Mouse (Mus musculus): ENCODE measurements around the gene Nol3. TPM values are rescaled to one million over a fixed set of nuclear protein-coding genes. Genes with fewer than 3 reads are reported as not detected.
A peak's percentile ranks its signal among the peaks of the same experiment; 100 is the strongest.
"Not testable (repeated sequence)": the region's sequence is repeated elsewhere in the genome, so short reads cannot be mapped to it uniquely, and the experiment has no call there.

The Nol3 gene
- 10 to 100 TPM; 10.6 to 13.8 (median 13.1) TPM for total RNA-seq (2022)

DNA sequence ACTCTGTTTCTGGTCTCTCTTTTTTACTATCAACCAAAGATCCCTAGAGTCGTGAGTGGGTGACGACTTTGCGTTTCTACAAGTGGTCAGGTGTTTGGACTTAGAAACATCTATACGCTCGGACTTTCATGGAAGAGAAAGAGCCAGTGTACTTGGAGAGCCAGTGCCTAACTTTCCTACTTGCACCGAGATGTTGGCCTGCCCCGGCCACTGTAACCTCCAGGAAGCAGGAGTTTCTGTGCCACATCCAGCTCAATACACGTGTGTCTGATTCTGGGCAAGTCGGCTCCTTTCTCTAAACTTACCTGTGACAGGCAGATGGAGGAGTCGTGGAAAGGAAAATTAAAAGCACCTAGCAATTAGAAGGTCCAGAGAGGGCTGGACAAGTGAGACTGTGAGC, at the start of gene Nol3:
TSS of gene Nol3 (plus strand) at position 301 of the 400 bp plus-strand sequence.
- DNase-seq (ENCODE audit: low spot score in 2 of 2), result no peak

DNA sequence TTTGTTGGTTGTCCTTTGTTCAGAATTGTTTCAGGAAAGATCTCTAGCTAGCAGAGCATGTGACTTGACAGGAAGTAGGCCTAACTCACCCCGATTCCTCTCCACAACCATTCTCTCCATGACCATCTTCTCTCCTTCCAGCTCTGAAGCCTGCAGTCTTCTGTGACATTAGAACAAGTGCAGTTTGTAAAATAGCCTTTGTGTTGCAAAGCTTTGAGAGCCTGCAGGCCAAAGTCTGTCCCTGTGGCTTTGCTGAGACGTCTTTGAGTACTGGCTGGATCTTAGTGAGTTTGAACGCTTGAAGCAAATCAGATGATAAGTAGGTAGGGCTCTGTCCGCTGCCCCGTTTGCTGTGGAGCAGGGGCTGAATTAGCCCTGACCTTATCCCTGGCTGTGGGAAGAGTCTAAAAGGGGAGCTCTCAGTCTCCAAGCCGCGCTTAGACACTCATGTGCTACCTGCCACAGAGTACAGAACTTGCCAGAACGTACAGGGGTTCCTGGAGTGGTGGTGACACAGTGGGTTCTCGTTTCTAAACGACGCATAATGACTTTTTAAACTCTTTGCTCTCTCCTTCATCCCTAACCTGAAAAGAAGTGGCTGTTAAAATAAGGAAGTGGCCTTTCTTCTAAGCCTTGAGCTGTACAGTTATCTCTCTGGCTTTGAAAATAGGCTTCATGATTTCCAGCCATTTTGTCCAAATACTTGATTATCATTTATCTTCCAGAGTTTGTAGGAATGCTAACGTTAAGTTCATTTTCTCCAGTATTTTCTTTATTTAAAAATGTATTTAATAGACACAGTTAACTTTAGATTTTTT, 44.2 kb upstream of the Nol3 start:
- no peak for DNase-seq (ENCODE audit: low spot score in 2 of 2)

DNA sequence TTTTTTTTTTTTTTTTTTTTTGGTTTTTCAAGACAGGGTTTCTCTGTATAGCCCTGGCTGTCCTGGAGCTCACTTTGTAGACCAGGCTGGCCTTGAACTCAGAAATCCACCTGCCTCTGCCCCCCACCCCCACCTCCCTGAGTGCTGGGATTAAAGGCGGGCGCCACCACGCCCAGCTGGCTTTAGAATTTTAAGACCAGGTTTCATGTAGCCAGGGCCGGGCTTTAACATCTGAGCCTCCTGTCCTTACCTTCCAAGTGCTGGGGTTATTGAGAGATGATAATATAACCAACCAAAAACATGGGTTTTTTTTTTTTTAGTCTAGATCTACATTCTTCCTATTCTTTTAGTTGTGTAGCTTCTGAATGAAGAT, 43.6 kb upstream of the Nol3 start:
- not testable (repeated sequence) for DNase-seq (ENCODE audit: low spot score in 2 of 2)

DNA sequence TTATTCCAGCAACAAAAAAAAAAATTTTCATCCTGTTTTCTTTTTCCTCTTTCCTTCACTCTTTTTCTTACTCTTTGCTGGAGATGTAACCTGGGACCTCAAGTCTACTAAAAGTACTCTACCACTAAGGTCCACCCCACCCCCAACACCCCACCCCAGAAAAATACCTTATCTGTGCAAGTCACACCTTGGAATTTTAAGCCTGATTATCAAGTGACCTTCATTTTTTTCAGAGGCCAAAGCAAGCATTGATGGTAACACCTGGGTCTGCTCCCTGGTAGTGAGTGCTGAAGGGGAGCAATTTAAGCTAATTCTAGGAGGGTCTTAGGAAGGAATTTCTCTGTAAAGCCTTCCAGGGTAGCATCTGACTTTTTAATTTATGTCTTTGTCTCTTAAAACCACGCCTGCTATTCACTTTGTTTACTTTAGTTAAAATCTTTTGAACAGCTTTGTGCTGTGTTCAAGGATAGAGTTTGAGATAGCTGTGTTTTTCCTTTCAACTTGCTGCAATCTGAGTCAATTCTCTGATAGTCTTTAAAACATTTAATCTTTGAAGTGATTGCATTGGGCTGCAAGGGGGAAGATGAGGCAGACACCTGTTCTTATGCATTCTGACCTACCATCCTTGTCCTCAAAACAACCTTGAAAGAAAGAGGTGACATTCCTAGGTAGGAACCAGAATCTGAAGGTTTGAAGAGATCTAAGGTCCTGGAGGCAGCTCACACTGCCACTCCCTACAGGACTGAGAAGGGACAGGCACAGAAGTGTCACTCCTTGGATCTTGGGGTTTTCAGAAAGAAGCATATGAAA, 42.6 kb upstream of the Nol3 start:
- no peak for DNase-seq (ENCODE audit: low spot score in 2 of 2)

DNA sequence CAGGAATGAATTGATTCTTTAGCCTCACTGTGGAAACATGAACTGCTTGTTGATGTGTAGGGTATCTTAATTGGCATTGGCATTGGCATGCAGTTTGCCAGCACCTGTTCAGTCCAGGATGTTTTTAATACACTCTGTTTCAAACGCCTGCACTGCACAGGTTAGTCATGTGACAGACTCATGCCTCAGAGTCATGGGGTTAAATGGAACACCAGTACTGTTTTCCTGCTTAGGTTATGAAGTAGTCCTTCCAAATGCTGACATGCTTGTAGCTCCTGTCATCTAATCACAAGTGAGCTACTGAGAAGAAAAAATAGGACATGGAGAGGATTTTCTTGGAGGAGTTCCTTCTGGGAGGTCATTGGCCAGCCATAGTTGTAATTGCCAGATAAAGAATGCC, 40.7 kb upstream of the Nol3 start:
- DNase-seq (ENCODE audit: low spot score in 2 of 2), result no peak

DNA sequence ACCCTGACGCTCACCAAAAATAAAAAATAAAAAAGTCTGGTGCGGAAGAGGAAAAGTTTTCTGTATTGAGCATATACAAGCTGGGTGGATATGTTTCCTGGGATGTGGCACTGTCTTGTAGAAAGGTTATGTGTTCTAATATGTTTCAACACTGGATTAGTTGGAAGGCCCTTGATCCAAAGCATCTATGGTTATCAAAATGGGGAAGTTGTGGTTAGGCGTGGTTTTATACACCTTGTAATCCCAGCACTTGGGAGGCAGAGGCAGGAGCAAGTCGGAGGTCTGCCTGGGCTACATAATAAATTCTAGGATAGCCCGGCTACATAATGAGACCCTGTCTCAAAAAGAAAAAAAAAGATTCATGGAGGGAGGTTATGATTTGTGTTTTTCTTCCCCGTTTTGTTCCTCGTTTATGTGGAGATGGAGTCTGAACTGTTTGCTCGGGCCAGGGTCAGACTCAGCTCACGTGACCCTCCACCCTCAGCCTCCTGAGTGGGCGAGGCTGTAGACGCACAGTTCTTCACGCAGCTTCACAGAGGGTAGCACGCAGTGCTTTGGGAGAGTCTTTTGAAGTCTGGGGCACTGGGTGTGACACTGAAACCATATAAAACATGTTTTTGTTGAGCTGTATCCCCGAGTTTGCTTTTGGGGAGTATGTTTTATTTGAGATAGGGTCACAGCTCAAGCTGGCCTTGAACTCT, 38.3 kb upstream of the Nol3 start:
- no peak for DNase-seq (ENCODE audit: low spot score in 2 of 2)

DNA sequence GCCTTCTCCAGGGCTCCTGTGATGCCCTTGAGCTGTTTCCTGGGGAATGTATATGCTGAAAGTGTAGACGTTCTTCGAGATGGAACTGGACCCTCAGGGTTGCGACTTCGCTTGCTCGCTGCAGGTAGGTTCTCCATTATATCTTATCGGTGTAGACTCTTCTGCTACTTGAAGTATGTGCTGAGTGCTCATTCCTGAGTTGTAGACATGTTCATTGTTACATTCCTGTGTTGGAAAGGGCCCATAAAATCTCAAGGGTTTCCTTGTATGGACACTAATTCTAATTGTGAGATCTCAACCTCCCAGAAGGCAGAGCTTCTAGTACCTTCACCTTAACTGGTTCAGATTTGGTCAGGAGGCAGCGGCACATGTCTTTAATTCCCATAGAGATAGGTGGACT, 34.9 kb upstream of the Nol3 start:
- DNase-seq (ENCODE audit: low spot score in 2 of 2), result no peak

DNA sequence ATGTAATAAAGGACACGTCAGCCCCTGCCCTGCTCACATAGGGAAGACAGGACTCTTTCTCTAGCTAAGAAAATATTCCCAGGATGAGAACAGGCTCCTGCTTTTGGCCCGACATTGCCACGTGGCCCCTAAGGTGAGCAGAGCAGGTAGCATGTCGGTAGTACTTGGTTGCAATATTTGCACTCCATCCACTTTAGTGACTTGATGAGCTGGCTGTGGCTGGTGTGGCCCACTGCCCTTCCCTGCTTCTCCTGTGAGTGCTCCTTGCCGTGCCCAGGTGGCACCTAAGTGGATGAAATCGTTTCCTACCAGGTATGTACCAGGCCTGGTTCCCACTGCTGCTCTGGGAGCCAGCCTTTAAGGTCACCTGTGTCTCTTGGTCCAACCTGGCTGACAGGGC, 24.0 kb upstream of the Nol3 start:
- DNase-seq (ENCODE audit: low spot score in 2 of 2), result no peak

DNA sequence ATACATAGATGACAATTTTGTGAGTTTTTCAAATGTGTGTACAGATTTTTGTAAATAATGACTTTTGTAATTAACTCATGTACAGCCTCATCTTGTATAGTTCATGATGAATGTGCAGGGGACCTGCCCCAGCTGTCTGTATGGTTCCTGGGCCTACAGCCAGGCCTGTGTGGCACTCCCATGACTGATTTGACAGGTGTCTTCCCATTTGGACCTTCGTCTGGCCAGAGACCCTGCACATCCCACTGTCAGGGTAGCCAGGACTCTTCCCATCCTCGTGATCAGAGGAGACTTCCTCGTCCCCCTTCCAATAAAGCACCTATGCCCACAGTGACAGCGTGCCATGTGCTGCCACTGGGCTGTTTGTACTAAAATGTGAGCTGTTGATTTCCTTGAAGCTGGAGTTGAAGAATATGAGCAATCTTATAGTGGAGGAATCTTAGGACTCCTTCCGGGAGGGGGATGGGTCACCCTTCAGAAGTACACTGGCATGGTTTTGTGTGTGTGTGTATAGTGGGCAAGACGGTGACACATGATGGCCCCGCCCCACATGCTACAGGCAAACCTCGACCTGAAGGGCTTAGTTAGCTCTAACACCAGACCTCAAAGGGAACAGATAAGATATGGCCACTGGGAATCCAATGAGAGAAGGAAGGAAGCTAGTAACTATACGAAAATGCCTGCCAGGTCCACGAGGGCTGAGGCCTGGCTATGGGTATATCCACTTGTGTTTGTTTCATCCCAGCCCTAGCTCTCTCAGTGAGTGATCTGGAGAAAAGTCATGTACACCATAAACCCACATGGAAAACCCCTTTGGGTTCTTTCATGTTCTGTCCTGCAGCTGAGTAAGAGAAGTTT, 23.0 kb upstream of the Nol3 start:
- no peak for DNase-seq (ENCODE audit: low spot score in 2 of 2)

DNA sequence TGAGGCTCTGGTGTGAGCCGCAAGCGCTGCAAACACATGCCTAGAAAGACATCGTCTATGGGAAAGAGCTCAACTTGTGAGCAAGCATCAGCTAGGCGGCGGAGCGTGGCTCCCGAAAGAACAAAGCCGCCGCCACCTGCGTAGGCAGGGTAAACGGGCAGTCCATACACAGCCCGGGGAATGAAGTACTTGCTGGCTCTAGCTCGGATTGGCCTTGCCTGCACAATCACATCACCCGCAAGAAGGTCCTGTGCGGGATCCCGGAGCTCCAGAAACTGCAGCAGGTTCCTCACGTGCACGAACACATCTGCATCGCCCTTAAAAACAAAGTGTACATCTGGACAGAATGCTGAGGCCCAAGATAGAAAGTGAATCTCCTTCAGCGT, 22.2 kb upstream of the Nol3 start:
- DNase-seq (ENCODE audit: low spot score in 2 of 2), result no peak

DNA sequence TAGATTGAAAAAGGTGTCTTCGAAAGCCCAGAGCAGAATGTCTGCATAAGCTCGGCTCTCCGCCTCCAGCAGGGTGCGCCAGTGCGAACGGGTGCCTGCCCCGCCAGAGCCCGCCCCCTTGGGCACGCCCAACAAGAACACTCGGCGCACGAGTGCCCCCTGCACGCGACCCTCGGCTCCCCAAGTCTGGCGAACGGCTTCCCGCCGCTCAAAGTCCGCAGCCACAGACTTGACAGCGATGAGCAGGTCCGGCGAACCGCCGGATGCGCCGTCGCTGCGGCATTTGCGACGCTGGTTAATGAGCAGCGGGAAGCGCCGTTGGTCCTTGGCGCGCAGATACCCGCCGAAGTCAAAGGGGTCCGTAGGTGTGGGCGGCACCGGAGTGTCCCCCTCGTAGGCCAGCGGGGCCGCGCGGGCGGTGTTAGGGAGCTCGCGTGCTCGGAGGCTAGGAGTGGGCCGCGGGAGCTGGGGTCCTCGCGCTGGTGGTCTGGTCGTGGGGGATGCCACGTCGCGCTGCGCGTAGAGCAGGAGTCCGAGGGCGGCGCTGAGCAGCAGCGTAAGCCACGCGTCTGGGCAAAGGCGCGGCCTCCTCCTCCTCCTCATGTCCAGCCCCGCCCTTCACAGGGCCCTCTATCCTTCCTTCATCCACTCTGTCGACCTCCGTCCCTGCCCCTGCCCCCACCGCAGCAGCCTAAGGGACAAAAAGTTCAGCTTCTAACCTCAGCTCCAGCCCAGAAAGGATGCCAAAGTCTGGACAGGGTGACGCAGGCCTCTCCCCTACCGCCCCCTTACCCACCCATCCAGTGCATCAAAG, 21.6 kb upstream of the Nol3 start:
- peak; percentile 74 to 82 for DNase-seq (ENCODE audit: low spot score in 2 of 2)

DNA sequence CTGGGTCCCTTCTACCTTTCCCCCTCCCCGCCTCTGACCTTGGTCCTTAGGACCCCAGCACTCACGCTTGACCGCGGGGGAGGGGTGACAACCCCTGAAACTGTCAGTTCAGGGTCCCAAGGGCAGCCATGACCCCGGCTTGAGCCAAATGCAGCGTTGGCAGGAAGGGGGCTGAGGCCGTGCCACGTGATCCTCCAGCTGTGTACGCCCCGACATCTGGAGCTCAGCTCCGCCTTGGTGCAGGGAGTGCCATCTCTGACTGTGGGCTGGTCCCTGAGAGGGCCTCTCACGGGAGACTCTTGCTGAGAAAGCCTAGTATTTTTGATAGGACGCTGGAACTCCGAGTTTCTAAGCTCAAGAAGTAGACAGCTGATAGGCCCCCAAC, 21.0 kb upstream of the Nol3 start, which contains the start of gene B3gnt9:
TSS of gene B3gnt9 (minus strand) at position 188 of the 385 bp plus-strand sequence.
- no peak for DNase-seq (ENCODE audit: low spot score in 2 of 2)

DNA sequence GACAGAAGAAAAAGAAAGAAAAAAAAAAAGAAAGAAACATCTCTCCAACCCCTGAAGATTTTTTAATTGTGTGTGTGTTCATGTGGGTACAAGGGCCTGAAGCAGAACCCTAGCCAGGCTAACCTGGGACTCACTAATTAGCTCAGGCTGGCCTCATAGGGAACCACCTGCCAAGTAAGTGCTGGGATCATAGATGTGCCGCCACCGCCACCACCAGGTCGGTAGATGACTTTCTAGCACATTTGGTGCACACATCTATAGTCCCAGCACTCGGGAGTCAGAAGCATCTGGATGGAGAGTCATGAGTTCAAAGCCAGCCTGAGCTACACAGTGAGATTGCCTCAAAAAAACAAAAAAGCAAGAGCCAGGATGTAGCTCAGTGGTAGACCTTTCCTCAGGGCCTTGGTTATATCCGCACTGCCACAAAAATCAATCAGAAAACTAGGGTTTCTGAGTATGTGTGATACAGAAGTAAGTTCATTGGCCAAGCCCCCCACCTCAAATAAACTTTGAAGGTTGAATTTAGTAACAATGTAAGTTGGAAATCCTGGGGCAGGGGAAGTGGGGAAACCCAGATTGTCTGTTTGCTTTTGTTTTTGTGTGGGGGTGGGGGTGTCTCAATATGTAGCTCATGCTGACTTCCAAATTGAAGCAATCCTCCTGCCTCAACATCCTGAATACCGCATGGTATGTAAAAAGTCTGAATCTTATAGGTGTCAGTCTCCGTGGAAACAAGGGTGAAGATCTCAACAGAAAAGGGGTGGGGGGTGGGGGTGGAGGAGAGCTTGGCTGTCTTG, 18.4 kb upstream of the Nol3 start:
- DNase-seq (ENCODE audit: low spot score in 2 of 2), result no peak

DNA sequence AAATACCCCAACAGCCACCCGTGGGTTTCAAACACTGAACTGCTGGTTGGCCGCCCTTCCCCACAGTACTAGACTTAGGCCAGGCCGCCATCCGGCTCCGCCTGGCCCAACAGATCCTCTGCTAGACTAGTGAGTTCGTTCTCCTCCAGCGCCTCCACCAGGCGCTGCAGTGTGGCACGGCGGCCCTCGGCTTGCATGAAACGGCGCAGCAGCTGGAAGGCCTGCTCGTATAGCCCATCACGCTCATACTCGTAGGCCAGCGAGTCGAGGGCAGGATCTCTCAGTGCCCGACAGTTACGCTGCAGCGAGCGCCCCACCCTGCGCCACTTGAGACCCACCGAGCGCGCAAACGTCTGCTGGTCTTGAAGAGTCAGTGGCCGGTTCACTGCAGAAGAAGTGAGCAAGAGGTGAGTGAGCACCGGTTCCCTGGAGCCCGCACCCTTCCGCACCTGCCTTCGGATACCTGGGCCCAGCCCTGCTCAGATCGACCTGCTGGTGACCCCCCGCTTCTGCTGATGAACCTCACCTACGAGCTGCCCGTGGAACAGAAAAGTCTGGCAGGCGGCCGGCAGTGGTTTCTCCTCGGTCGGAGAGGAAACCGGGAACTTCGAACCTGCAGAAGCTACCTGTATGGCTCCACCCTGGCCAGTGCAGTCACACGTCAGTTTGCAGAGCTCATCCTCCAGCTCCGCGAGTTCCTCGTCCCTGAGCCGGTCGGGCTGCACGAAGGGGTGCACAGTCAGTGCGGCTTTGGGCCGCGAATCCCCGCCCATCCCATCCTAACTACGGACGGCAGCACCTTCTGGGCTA, 16.8 kb upstream of the Nol3 start:
- DNase-seq (ENCODE audit: low spot score in 2 of 2), result no peak

DNA sequence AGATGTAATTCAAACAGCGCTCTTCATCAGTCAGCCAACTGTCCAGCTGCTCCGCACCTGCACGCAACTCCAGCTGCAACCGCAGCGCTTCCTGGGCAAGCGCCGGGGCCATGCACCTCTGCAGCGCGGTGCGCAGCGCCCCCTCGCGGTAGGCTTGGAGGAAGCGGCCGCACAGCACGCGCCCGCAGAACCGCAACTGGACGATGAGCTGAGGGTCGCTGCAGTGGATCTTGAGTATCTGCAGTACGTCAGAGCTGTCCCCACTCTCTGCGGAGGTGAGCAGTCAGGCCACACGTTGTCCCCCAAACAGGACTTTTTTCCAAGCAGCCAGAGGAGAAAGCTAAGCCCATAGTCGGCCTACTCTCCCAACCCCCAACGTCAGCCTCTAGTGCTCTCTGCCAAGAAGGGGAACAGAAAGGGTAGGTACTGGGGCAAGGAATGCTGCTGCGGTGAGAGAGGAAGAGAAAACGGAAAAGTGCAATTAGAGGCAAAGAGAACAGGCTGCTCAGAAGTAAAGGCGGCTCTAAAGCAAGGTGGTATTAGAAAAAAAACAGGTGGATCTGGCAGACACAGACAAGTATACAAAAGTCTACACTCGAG, 16.1 kb upstream of the Nol3 start:
- no peak for DNase-seq (ENCODE audit: low spot score in 2 of 2)

DNA sequence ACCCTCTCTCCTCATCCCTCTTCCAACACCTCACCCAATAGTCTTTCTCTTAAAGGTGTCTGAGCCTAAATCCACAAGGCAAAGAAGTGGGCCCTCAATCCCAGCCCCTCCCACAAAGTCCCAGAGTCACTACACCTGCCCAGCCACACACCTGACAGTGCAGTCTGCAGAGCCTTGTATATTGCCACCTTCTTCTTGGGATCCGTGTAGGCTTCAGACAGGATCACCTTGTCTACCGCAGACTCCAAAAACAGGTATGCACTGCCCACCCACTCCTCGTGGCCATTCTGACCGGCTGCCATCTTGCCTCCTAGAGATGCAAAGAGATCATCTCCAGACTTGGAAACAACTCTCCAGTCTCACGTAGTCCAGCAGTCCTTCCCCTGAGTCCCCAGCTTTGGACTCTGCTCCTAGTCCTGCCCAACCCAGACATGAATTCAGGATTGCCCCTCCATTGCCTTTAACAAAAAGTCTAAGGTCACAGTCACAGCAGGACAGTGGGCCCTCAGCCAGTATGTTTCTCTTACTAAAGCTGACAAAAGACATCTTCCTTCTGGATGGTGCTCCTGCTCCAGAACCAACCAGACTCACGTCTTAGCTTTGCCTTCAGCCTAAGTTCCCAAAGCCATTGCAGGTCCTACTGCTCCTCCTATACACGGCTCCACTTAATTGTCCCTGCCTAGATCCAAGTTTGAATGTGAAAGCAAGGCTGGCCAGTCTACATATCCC, 15.4 kb upstream of the Nol3 start:
- no peak for DNase-seq (ENCODE audit: low spot score in 2 of 2)

DNA sequence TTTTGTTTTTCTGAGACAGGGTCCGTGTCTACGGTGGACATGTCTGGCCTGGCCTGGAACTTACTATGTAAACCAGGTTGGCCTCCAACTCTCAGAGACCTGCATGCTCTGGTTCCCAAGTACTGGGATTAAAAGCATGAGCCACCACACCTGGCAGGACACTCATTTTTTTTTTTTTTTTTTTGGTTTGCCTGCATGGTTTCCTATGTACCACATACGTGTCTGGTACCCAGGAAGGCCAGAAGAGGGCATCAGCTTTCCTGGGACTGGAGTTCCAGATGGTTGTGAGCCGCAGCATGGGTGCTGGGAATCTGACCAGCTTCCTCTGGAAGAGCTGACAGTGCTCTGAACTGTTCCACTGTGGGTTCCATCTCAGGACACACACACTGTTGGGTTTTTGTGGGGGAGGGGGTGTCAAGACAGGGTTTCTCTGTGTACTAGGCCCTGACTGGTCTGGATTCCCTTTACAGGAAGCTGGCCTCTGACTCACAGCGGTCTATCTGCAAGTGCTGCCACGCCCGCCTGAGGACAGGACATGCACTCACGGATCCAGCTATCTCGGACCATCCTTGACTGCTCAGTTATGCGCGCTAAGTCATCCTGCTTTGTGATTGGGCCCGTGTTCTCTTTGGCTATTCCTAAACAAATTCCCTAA, 14.5 kb upstream of the Nol3 start:
- no peak for DNase-seq (ENCODE audit: low spot score in 2 of 2)
